Mouse (Mus musculus) retina, postnatal 7 days (tissue): ENCODE data around the gene Sf3b3.
"Not testable (repeated sequence)": the region's sequence is repeated elsewhere in the genome, so short reads cannot be mapped to it uniquely, and the experiment has no call there.

ENCODE experiments used
- DNase-seq: peaks from one replicate; pipeline ENCODE4 v3.0.0-alpha.2; 2012; ENCODE audit warnings: low read depth, low spot score

Gene Sf3b3

GRCm38 (mm10) chr8:110808495-110809472, 37.8 kb downstream of the Sf3b3 start:
- no peak for DNase-seq

GRCm38 (mm10) chr8:110806146-110806545, 40.4 kb downstream of the Sf3b3 start:
- no peak for DNase-seq

GRCm38 (mm10) chr8:110805669-110806068, 40.9 kb downstream of the Sf3b3 start, which contains the start of gene Il34:
TSS of gene Il34 (minus strand) at chr8:110805924.
- DNase-seq: no peak

GRCm38 (mm10) chr8:110804825-110805514, 41.6 kb downstream of the Sf3b3 start:
- no peak for DNase-seq

GRCm38 (mm10) chr8:110803856-110804255, 42.7 kb downstream of the Sf3b3 start:
- no peak for DNase-seq

- no peak for DNase-seq
Observed at GRCm38 (mm10) chr8:110802988-110803387, 43.6 kb downstream of the Sf3b3 start.

- DNase-seq: no peak
Observed at GRCm38 (mm10) chr8:110797086-110797485, 49.5 kb downstream of the Sf3b3 start.

GRCm38 (mm10) chr8:110794363-110794965, 52.1 kb downstream of the Sf3b3 start:
- no peak for DNase-seq

GRCm38 (mm10) chr8:110793936-110794335, 52.7 kb downstream of the Sf3b3 start:
- no peak for DNase-seq

GRCm38 (mm10) chr8:110793511-110793910, 53.1 kb downstream of the Sf3b3 start:
- no peak for DNase-seq

- DNase-seq: no peak
Observed at GRCm38 (mm10) chr8:110792574-110793200, 53.9 kb downstream of the Sf3b3 start.

GRCm38 (mm10) chr8:110791164-110791563, 55.4 kb downstream of the Sf3b3 start:
- DNase-seq: no peak

GRCm38 (mm10) chr8:110790270-110790669, 56.3 kb downstream of the Sf3b3 start:
- DNase-seq: no peak

GRCm38 (mm10) chr8:110789571-110789970, 57.0 kb downstream of the Sf3b3 start:
- no peak for DNase-seq

GRCm38 (mm10) chr8:110788981-110789380, 57.6 kb downstream of the Sf3b3 start:
- no peak for DNase-seq

- no peak for DNase-seq
Observed at GRCm38 (mm10) chr8:110787411-110787954, 59.1 kb downstream of the Sf3b3 start.

GRCm38 (mm10) chr8:110786934-110787333, 59.7 kb downstream of the Sf3b3 start:
- no peak for DNase-seq

- not testable (repeated sequence) for DNase-seq
Observed at GRCm38 (mm10) chr8:110786501-110786900, 60.1 kb downstream of the Sf3b3 start.

GRCm38 (mm10) chr8:110785366-110785765, 61.2 kb downstream of the Sf3b3 start:
- no peak for DNase-seq

- DNase-seq: no peak
Observed at GRCm38 (mm10) chr8:110779924-110780718, 66.5 kb downstream of the Sf3b3 start.
